Mouse (Mus musculus) testis, postnatal 14 days (tissue): ENCODE data around the gene Olfr348.

ENCODE experiments used
- DNase-seq: peaks from one replicate; pipeline ENCODE4 v3.0.0; 2021; ENCODE audit warnings: low spot score

The Olfr348 gene

GRCm38 (mm10) chr2:36783976-36784375, at the start of gene Olfr348:
TSS of gene Olfr348 (plus strand) at chr2:36784276.
- DNase-seq: no peak

GRCm38 (mm10) chr2:36736226-36736625, 47.9 kb upstream of the Olfr348 start:
- no peak for DNase-seq

- no peak for DNase-seq
Measured at GRCm38 (mm10) chr2:36790238-36790637, 6.2 kb downstream of the Olfr348 start, which contains the start of gene Olfr50. TSS of gene Olfr50 (plus strand) at chr2:36790538.

GRCm38 (mm10) chr2:36816932-36817331, 32.9 kb downstream of the Olfr348 start, which contains the start of gene Olfr3:
TSS of gene Olfr3 (minus strand) at chr2:36817032.
- no peak for DNase-seq
